Mouse (Mus musculus) stomach, postnatal 0 days (tissue): ENCODE measurements at regions not wholly inside any gene's neighbourhood (a gene's known extent, or its start where the extent isn't known, plus 50 kb on each side); places are given as distances from the start of the nearest gene placed in this dataset.

ENCODE experiments used
- ATAC-seq: fragments of 200-750 bp; cut with Nextera tagmentation; 2 replicates; pipeline ENCODE4 v1.8.0; 2017; ENCODE audit not compliant: low FRiP score, low TSS enrichment
- DNase-seq: peaks from one replicate; pipeline ENCODE4 v3.0.0-alpha.2; 2016; ENCODE audit warnings: low spot score
- H3K27ac ChIP-seq: fragments of 300-500 bp; sonication (generic); replicated peaks from 2 replicates; pipeline ENCODE4 v1.5.1; 2014; ENCODE audit warnings: mild to moderate bottlenecking, control low read depth
- H3K27me3 ChIP-seq: fragments of 300-500 bp; sonication (generic); 2 replicates; pipeline ENCODE4 v1.6.1; 2014; ENCODE audit warnings: low read length; ENCODE audit not compliant: control insufficient read depth, insufficient read depth
- H3K36me3 ChIP-seq: fragments of 300-500 bp; sonication (generic); 2 replicates; pipeline ENCODE4 v1.6.1; 2014; ENCODE audit warnings: low read length, mixed read lengths; ENCODE audit not compliant: control insufficient read depth, insufficient read depth
- H3K4me1 ChIP-seq: fragments of 300-500 bp; sonication (generic); replicated peaks from 2 replicates; pipeline ENCODE4 v1.6.1; 2014; ENCODE audit warnings: antibody characterized with exemption; ENCODE audit not compliant: control insufficient read depth, insufficient read depth
- H3K4me2 ChIP-seq: fragments of 300-500 bp; sonication (generic); replicated peaks from 2 replicates; pipeline ENCODE4 v1.6.1; 2014; ENCODE audit warnings: low read depth, mild to moderate bottlenecking, control low read depth, moderate library complexity
- H3K4me3 ChIP-seq: fragments of 300-500 bp; sonication (generic); 2 replicates; pipeline ENCODE4 v1.5.1; 2014; ENCODE audit warnings: low read depth, low read length, control low read depth
- H3K9ac ChIP-seq: fragments of 300-500 bp; sonication (generic); 2 replicates; pipeline ENCODE4 v1.6.1; 2014; ENCODE audit warnings: mild to moderate bottlenecking, low read length, control low read depth, mixed read lengths
- H3K9me3 ChIP-seq: fragments of 300-500 bp; sonication (generic); 2 replicates; pipeline ENCODE4 v1.6.1; 2016; ENCODE audit warnings: low read length; ENCODE audit not compliant: control insufficient read depth
- CTCF ChIP-seq: IDR thresholded peaks from 2 replicates; pipeline ENCODE4 v1.5.1; 2016; ENCODE audit warnings: antibody characterized with exemption, low read depth, mild to moderate bottlenecking, moderate library complexity
- EP300 ChIP-seq: optimal IDR thresholded peaks from 2 replicates; pipeline ENCODE3; 2016; ENCODE audit warnings: antibody characterized with exemption
- WGBS: fragments of 180-500 bp; shearing (Covaris S2); extraction: QIAGEN DNeasy Blood & Tissue Kit; methylation state at CpG from one replicate; pipeline ENCODE4 v1.1.7; 2014; 5-methylcytosine and 5-hydroxymethylcytosine counted together

DNA sequence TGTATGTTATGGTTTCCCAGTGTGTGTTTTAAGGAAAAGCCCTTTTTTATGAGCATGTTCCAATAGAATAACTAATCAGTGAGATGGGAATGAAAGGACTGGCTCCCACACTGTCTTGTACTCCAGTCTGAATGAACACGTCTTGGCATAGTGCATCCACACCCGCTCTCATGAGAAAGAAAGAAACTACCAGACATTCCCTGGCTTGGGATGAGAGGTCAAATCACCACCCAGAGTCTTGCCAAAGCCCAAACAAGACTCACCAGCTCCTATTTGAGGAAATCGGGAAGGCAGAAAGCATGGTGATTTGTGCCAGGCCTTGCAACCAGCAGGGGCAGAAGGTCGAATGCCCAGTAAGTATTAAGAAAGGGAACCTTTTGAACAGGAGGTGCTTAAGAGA, 110.6 kb downstream of the Tmx1 start:
- 69% methylated on average over 4 of the region's 4 CpGs for WGBS
- no peak overlapping the region for H3K4me3 ChIP-seq
- H3K27ac ChIP-seq, result no peak overlapping the region
- H3K9me3 ChIP-seq, result no peaks in the 10 kb centered on the region
- H3K36me3 ChIP-seq, result no peaks in the 10 kb centered on the region
- TF ChIP-seq EP300, result no peak
- no peak for TF ChIP-seq CTCF
- no peaks in the 10 kb centered on the region for H3K4me1 ChIP-seq
- no peak overlapping the region for H3K4me2 ChIP-seq
- no peak overlapping the region for H3K9ac ChIP-seq
- H3K27me3 ChIP-seq, result no peaks in the 10 kb centered on the region
- ATAC-seq (no peak), DNase-seq (no peak)

DNA sequence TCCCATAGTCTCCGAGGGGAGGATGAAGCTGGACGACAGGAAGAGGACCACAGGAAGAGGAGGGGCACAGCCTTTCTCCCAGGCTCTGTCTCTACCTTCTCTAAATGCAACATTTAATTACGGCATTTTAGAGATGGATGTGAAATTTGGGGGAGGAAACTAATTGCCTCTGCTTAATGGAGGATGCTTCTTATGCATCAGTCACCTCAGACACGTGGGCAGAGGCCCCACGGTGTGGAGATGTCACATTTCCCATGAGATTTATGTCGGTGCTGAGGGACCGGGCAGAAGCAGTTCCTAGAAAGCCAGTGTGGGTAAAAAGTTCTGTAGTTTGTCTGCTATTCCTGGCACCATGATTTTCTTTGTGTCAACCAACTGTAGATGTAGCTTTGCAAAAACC, 122.8 kb downstream of the Tmx1 start:
- Histone ChIP-seq H3K4me3 (no peak overlapping the region), H3K4me1 (no peaks in the 10 kb centered on the region), H3K27me3 (no peaks in the 10 kb centered on the region), H3K9me3 (no peaks in the 10 kb centered on the region), H3K36me3 (no peaks in the 10 kb centered on the region), H3K27ac (no peak overlapping the region), H3K4me2 (no peak overlapping the region), H3K9ac (no peak overlapping the region)
- ATAC-seq (no peak), DNase-seq (no peak)
- WGBS, result 48% methylated on average over 7 of the region's 7 CpGs
- TF ChIP-seq EP300 (no peak), CTCF (no peak)

DNA sequence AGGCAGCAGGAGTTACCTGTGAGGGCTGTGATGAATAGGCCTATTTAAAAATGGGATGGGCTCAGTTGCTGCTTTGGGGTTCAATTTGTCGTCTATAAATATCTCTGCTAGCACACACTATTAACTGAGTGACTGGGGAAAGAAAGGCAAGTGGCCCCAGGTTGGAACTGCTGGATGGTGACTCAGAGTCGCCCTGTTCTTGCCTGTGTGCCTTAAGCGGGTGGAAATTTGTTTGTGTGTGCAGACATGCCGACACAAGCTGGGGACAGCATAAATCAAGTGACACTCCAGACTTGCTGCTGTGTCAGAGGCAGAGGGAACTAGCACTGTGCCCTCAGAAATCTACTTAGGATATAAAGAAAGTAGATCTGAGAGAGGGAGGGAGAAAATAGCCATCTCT, 124.9 kb downstream of the Tmx1 start:
- no peak overlapping the region for H3K4me3 ChIP-seq
- H3K4me1 ChIP-seq, result no peaks in the 10 kb centered on the region
- DNase-seq (no peak), ATAC-seq (peak; percentile 56; the same call in 1 of the 2 replicates)
- no peaks in the 10 kb centered on the region for H3K36me3 ChIP-seq
- 50% methylated on average over 4 of the region's 4 CpGs for WGBS
- no peak overlapping the region for H3K9ac ChIP-seq
- TF ChIP-seq CTCF, result no peak
- peak; percentile 76 for TF ChIP-seq EP300
- H3K27me3 ChIP-seq, result no peaks in the 10 kb centered on the region
- peak overlapping the region; percentile 41; the same call in 1 of the 2 replicates for H3K27ac ChIP-seq
- no peak overlapping the region for H3K4me2 ChIP-seq
- H3K9me3 ChIP-seq, result no peaks in the 10 kb centered on the region

DNA sequence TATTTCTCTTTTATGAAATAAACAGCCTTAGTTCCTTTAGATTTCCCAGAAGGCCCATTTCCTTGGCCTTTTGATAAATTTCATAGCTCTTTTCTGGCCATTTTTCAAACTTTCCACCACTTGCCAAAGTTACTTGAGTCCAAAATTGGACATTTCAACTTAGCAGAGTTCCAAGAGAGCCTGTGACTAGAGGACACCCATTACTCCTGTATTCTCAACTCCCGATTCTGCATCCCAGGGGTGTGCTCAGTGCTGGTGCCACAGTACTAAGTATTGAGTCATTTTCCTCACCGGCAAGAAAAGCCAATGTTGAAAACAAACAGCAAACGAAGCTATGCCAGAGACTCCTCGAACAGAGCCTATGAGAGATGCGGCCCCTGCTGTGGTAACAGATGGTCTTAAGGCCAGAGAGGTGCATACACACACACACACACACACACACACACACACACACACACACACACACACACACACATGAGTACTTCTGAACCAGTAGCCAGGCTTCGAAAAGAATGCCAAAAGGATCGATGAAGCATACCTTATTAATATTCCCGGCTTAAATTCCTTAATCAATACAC, 126.5 kb downstream of the Tmx1 start:
- TF ChIP-seq CTCF (no peak), EP300 (no peak)
- no peak for ATAC-seq
- Histone ChIP-seq H3K27me3 (no peaks in the 10 kb centered on the region), H3K36me3 (no peaks in the 10 kb centered on the region), H3K4me1 (no peaks in the 10 kb centered on the region), H3K4me2 (no peak overlapping the region), H3K4me3 (no peak overlapping the region), H3K9me3 (no peaks in the 10 kb centered on the region), H3K9ac (no peak overlapping the region), H3K27ac (no peak overlapping the region)
- WGBS, result 75% methylated on average over 8 of the region's 8 CpGs
- no peak for DNase-seq

DNA sequence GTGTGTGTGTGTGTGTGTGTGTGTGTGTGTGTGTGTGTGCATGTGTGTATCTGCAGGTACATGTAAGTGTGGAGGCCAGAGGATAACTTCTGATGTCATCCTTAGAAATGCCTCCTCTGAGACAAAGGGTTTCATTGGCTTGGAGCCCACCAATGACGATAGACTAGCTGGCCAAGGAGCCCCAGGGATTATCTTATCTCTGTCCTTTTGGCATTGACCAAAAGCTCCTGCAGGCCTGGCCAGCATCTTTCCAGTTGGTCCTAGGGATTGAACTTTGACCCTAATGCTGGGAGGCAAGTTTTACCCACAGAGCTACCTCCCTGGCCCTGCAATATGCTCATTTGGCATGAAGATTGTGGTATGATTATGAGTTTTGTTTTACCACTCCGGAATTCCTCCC, 133.3 kb downstream of the Tmx1 start:
- 63% methylated on average over 2 of the region's 2 CpGs for WGBS
- TF ChIP-seq CTCF (no peak), EP300 (no peak)
- DNase-seq, result no peak

DNA sequence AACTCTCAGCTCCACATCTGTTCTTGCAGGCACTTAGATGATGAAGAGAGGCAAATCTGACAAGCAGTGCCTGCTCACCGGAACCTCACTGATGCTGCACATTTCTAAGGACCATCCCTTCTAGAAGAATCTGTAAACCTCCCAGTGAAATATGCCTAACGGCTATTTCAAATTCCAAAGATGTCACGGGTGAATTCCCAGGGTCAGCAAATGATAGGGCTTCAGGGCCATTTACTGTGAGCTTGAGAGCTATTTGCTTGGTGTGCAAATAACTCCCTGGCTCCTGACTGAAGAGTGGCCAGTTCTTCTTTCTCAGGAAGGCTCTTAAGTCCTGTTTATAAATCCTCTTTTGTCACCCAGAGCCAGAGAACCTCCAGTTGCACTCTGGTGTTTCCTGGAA, 135.3 kb downstream of the Tmx1 start:
- Histone ChIP-seq H3K27ac (0 out of 2 replicates have a peak overlapping the region, but pooled peaks have one; percentile 56), H3K36me3 (no peaks in the 10 kb centered on the region), H3K4me3 (no peak overlapping the region), H3K27me3 (no peaks in the 10 kb centered on the region), H3K4me2 (no peak overlapping the region), H3K9me3 (no peaks in the 10 kb centered on the region), H3K4me1 (0 out of 2 replicates have a peak, but pooled peaks cover 4% of the 10 kb centered on the region), H3K9ac (no peak overlapping the region)
- no peak for ATAC-seq
- DNase-seq, result no peak
- no peak for TF ChIP-seq CTCF
- TF ChIP-seq EP300, result no peak
- WGBS, result 34% methylated on average over 3 of the region's 3 CpGs

More for the DNA sequence above, 133.3 kb downstream of the Tmx1 start:
- Histone ChIP-seq H3K4me2 (no peak overlapping the region), H3K9me3 (no peaks in the 10 kb centered on the region), H3K27ac (no peak overlapping the region), H3K4me1 (0 out of 2 replicates have a peak, but pooled peaks cover 4% of the 10 kb centered on the region), H3K9ac (no peak overlapping the region), H3K4me3 (no peak overlapping the region), H3K27me3 (no peaks in the 10 kb centered on the region), H3K36me3 (no peaks in the 10 kb centered on the region)
- no peak for ATAC-seq
